Mouse (Mus musculus) cerebellum, adult 8-10 months (tissue): ENCODE data around the gene Vps72.
"Not testable (repeated sequence)": the region's sequence is repeated elsewhere in the genome, so short reads cannot be mapped to it uniquely, and the experiment has no call there.

Experiments
- DNase-seq: peaks from one replicate; pipeline ENCODE4 v3.0.0; 2022

Vps72 gene

DNA sequence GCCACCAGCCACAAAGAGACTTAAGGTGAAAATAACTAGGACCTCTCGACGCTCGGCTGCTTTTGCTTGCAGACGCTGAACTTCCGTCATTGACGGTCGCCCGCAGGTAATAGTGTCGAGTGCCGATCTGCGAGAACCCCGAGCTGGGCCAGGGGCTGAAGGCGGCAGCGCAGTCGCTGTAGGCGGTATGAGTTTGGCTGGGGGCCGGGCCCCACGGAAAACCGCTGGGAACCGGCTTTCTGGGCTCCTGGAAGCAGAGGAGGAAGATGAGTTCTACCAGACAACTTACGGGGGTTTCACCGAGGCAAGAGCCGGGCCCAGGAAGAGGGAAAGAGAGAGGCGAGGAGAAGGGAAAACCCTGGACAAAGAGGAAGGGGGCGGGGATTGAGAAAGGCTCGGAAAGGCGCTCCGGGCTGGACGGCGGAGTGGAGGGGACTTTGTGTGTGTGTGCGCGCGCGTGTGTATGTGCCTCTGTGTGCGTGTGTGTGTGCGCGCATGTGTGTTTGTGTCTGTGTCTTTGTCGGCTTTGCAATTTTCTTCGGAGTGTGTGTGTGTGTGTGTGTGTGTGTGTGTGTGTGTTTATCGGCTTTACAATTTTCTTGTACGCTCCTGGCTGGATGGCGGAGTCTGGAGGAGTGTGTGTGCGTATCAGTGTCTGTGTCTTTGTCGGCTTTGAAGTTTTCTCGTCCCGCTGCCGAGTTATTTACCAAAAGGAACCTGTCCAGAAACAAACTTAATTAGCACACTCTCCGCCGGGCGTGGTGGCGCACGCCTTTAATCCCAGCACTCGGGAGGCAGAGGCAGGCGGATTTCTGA, at the start of gene Vps72:
Vps72 (plus strand) TSS at position 112 of the 816 bp plus-strand sequence.
- DNase-seq = peak; percentile 82

DNA sequence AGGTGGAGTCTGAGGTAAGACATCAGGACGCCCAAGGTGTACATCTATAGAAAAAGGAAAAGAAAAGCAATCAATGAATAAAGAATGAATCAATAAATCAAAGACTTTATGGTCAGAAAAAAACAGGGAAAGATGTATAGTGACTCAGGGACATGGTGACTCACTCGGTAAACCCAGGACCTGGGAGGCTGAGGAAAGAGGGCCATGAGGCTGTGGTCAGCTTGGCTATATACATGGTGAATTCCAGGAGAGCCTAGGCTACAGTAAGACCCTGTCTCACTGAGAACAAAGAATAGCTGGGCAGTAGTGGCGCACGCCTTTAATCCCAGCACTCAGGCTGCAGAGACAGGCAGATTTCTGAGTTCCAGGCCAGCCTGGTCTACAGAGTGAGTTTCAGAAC, 47.1 kb upstream of the Vps72 start:
- DNase-seq = no peak

DNA sequence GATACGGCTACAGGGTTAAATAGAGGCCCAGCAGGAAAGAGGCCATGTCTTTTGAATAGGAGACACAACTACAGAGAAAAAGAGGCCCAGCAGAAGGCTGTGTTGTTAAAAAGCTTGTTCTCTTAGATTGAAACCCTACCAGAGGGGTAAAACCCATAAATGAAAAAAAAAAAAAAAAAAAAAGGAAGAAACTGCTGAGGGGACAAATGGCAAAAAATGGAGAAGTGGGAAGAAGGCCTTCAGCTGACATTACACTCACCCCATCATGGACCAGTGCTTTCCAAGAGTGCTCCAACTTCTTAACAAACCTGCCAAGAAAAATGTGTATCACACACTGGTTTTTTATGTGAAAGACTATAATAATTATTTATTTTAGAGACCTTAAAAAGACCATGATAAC, 45.3 kb upstream of the Vps72 start:
- no peak for DNase-seq

DNA sequence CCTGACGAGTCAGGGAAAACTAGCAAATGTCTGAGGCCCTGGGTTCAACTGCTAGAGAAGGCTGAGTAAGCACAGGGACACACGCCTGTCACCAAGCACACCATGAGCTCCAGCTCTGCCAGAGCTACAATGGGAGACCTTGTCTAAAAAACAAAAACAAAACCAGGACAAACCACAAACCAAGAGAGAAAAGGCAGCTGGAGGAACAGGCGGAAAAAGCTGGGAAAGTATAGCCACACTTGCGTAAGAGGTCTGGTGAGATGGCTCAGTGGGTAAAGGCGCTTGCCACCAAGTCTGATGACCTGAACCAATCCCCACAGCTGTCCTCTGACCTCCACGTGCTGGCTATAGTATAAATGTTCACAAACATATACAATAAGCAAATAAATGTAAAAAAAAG, 44.7 kb upstream of the Vps72 start:
- DNase-seq = no peak

DNA sequence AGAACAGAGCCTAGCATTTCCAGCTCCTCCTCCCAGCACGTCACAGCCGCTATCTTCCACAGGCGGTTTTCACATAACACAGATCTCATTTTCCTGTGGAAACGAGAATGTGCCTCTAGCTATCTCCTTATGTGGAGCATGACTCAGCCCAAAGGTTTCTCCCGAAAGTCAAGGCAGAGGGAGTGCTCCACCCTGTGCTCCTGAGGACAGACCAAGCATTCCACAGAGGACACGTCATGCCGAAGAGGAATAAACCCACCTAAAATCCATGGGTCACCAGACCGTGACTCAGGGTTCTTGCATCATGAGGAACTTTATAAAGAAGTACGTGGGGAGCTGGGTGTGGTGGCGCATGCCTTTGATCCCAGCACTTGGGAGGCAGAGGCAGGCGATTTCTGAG, 44.3 kb upstream of the Vps72 start:
- DNase-seq = no peak

DNA sequence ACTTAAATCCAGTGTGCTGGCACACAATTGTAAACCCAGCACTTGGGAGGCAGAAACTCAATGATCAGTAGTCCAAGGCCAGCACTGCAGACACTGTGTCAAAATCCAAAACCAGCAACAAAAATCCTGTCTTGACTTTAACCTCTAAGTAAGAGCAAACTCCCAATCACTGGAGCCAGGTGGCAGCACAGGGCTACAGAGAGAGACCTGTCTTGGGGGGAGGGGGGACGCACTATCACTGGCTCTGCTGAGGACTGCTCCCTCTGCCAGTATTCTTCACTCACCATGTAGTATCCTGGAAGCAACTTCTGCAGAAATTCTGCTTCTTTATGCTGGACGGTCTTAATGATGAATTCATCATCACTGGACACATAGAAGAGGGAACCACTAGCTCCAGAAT, 39.2 kb upstream of the Vps72 start:
- DNase-seq = no peak

DNA sequence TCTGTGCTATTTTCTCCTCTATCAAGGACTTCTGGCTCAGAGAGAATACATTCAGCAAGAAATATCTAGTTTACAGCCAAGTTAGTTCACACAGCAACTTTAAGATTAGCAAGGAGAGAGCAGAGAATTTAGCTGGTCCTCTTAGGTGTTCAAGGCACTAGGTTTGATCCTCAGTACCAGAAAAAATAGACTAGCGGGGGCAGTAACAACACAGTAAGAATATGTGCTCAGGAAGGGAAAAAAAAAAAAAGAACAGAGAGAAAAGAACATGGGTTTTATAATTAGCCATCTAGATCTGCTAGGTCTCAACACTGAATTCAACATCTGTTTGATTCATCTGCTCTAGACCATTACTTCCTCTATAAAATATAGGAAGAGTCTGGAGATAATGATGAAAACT, 22.8 kb upstream of the Vps72 start:
- DNase-seq = no peak

DNA sequence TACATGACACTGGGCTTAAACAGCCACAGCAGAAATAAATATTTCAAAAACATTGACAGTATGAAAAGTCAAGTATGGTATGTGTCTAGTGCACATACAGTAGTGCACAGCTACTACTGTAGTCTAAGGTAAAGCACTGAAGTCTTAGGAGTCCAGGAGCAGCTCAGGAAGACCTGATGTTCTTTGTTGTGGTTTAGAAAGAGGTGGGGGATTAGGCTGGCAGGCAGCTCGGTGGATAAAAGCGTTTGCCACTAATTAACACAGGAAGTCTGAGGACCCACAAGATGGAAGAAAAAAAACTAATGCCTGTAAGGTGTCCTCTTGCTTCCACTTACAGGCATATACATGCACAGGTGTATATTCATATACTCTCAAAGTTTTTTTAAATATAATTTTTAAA, 10.0 kb upstream of the Vps72 start:
- DNase-seq = no peak

DNA sequence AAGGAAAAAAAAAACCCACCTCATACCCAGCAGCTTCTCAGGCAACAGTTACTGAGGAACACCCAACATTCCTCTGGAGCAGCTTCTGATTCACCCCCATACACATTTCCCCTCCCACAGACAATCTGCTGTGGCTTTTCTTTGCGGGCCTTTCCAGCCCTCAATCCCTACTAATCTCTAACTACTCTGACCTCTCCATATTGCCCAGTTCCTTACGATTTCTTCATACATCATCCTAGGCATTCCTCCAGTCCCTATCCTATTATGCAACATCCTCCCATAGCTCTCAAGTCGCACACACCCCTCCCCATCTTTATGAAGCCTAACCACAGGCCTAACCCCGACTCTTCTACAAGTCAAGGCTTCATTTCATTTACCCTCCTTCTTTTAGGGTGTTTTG, 5.7 kb upstream of the Vps72 start:
- no peak for DNase-seq

DNA sequence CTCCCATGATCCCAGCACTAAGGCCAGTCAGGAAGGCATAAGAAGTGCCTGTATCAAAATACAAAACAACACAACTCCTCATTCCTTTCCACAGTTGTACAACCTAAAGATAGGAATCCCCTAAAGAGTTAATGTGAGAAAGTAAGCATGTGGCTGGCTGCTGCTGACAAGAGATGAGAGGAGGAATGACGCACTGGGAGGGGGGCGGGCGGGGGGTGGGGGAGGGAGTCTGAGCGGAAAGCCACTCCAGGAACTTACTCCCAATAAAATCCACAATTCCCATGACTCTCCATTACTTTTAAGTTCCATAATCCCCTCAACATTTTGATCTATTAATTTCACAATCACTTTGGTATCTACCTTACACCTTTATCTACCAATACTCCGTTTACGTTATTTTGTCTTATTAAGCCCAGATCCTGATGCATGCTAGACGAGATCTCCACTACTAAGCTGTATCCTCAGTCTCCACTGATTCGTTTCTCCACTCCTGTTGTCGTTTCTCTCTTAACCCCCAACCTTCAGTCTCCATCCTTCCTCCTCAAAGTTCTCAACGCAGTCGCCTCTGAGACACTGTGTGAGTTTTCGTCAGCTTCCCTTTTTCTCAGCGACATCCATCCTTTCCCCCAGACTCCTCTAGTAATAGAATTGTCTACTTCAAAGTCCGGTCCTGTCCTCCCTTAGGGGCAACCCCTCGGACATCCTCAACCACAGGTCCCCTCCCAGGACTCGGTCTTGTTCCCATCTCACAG, 5.1 kb upstream of the Vps72 start:
- DNase-seq = no peak

DNA sequence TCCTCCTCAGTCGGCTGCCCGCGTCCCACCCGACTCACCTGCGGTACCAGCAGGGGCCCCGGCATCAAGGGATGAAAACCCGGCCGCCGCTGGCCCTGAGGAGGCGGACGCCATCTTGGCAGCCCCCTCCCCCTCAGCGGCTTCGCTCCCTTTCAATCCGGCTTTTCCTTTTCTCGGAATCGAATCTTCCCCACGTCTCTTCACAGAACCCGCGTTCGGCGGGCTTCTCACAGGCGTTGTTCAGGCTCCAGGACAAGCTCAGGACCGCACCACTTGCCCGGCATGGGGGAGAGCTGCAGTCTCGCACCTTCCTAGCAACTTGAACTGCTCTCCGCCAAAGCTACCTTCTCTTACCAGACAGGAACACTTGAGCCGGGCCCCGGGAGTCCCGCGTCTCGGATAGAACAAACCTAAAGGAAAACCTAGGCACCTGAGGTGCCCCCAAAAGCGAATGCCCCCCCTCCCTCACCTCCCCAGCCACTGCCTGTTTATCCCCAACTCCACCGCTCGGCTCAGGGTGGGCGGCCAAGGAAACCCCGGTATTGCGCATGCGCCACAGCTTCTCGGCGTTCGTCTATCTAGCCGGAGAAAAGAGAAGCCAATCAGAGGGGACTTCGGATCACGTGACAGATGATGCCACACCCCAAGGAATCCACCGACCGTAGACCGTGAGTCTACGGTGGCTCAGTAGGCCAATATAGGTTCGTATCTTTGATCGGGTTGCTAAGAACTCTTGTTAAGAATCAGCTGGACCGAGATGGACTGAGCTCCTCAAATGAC, 4.3 kb upstream of the Vps72 start, which contains the start of gene Pip5k1a:
Pip5k1a (minus strand) TSS at position 593 of the 780 bp plus-strand sequence.
- peak; percentile 94 for DNase-seq

DNA sequence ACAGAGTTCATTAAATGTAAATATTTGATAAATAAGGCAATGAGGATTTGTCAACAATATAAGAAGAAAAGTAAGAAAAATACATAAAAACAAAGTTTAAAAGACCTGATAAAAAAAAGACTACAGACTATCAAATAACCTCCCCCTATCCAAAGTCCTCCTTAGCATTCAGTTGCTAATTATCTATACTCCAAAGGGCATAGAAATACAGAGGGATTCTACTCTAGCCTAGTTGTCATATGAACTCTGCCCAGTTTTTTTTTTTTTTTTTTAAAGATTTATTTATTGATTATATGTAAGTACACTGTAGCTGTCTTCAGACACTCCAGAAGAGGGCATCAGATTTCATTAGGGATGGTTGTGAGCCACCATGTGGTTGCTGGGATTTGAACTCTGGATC, 3.5 kb upstream of the Vps72 start:
- not testable (repeated sequence) for DNase-seq

DNA sequence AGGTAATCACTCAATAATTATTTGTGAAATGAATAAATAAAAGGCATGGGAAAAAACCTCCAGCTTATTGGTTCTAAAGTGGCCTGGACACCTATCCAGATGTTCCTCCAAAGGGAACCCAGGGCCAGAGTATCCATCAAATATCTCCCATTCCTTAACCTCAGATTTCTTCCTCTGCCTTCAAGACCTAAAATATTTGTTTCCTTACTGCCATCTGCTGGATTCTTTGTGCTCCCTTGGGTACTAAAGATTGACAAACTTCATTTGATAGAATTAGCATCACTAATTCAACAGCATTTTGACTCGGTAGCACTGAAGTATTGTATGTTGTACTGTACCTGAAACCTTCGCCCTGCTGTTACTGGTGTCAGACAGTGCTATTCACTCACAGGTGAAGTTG, 2.9 kb upstream of the Vps72 start:
- no peak for DNase-seq

DNA sequence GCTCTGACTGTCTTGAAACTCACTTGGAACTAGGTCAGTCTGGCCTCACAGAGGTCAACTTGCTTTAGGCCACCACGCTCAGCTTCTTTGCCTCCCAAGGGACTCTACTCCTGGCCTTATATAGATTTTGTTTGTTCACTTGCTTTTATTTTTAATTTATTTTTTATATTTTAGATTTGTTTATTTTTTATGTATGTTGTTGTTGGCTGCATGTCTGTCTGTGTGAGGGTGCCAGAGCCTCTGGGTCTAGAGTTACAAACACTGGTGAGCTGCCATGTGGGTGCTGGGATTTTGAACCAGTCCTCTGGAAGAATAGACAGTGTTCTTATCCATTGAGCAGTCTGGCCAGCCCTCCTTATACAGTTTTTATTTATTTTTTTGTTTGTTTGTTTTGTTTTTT, 1.9 kb downstream of the Vps72 start:
- DNase-seq = no peak

DNA sequence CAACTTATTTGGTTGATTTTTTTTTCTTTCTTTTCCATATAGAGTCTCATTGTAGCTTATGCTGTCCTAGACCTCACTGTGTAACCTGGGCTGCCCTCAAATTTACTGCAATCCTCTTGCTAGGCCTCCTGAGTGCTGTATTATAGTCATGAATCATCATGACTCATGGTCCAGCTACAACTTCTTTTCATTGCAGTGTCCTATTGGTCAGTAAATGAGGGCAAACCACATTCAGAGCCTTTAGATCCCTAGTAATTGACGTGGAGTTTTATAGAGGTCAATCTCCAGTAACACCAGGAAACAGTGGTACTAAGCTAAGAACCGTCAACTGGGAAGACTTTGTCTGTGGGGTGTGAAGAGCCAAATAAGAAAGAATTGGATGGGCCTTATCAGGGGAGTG, 6.9 kb downstream of the Vps72 start:
- no peak for DNase-seq

DNA sequence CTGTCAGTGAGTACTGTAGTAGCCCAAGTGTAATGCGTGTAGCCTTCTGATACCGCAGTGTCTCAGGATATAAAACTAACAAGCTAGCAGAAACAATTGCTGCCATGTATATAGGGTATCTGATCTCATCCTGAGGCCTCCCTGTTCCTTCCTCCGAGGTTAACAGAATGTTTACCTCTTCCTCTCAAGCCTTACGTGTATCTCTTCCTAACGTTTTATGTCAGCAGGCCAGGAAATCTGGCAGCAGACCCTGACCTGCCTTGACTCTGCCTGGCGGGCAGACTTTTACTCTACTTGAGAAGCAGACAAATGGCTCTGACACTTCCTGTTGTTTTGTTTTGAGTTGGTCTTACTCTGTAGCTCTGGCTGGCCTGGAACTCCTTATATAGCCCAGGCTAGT, 10.8 kb downstream of the Vps72 start:
- DNase-seq = no peak

DNA sequence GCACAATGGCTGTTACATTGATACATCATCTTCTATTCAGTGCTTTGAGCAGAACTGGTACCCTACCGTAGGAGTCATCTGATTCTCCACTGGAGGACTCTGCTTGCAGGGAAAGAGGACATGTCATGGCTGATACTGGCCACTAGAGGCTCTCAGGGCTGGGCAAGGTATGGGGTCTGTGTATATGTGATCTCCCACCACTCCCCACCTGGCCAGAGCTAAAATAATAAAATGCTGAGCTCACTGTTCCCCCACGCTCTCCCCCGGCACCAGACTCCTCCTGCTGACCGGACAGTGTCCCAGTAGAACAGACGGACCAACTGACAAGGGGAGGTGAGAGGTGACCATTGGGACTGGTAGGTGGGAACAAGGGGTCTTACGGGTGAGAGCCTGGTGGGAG, 13.4 kb downstream of the Vps72 start, which contains the start of gene Tmod4:
Tmod4 (plus strand) TSS at position 231 of the 400 bp plus-strand sequence.
- DNase-seq = no peak

DNA sequence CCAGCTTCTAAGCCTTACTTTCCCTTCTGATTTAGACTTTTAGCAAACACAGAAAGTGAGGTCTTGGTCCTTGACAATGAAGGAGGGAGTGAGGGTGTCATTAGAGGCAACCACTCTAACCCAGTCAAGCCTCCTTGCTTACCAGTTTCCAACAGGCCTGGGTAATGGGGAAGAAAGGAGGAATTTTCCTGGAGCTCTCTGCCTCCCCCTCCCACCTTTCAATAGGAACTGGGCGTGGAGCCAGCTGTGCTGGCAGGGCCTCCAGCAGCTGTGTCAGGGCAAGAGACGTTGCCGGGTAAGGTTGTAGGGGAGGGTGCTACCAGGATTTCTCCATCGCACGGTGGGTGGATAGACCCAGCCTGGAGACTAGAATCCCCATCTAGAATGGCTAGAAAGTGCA, 14.2 kb downstream of the Vps72 start:
- no peak for DNase-seq

DNA sequence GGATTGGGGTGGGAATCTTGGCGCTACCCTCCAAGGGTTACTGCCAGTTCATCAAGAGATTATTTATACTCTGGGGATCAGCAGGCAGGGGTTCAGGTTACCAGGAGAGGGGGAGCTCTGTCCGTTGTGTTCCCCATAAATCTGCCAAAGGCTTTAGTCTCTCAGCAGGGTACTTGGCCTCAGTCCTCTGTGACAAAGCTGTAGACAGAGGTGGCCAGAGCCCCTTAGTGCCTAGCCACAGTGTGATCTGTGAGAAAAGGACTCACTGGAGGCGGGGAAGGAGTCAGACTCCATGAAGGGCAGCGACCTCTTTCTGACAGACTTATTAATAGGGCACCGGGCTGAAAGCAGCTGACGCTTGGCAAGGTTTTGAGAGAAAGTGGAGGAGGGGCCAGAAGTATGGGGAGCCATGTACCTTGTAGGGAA, 18.4 kb downstream of the Vps72 start:
- DNase-seq = peak; percentile 48

DNA sequence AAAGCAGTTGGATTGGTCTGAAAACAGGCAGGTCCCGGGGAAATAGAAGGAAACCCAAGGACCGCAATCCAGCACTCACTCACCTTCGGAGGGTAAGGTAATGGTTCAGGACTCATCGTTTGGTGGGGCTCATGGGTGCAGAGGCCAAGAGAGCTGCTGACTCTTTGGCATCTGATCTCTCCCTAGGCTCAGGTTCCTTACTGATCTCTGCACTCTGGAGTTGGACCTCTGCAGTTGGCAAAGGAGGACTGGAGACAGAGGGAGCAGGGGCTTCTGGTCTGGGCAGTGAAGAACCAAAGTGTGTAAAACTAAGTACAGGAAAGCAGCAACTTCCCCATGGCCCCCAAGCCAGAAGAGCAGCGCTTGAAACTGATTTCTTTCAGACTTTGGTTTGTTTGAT, 19.3 kb downstream of the Vps72 start:
- DNase-seq = no peak

DNA sequence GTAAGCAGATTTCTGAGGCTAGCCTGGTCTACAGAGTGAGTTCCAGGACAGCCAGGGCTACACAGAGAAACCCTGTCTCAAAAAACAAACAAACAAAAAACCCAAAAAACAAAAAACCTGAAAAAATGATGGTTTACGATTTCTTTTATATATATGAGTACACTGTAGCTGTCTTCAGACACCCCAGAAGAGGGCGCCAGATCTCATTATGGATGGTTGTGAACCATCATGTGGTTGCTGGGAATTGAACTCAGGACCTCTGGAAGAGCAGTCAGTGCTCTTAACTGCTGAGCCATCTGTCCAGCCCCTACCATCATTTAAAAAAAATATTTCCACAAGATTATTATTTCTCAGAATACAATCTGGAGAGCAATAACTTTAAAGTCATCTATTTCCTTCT, 21.6 kb downstream of the Vps72 start:
- DNase-seq = not testable (repeated sequence)

DNA sequence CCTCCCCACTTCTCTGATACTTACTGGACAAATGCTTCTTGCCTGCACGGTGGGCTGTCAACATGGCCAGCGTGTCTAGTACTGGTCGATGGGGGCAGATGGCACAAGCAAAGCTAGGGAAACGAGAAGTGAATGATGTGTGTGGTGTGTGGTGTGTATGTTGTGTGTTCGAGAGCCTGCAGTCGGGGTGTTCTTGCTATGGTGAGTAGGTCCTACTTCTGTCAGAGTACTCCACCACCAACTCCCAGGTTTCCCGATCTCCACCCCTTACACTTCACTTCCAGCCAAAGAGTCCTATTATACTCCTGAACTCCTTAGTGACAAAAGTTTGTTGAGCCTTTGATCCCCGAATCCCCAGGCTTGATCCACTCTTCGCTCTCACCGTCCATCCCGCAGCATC, 22.4 kb downstream of the Vps72 start:
- DNase-seq = no peak

DNA sequence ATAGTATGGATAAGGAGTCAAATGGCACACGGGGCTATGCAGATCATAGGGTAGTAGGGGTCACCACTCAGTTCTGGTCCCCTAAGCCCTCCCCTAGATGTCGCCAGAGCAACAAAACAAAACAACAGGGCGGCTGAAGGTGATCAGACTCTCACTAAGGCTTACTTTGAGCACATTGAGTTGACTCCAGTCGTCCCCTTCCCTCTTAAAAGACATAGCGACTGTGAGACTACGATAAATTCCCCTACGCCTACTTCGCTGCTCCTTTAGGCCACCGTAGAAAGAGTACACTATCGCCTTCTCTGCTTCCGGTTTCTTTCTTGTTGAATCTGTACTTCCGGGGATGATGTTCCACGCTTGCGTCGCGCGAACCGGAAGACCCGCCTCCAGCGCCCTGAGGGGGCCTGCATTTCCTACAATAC, 22.9 kb downstream of the Vps72 start, which contains the start of the genes Scnm1 and Lysmd1:
Scnm1 (minus strand) TSS at position 332 of the 422 bp plus-strand sequence.
Lysmd1 (plus strand) TSS at position 409 of the 422 bp plus-strand sequence.
- peak; percentile 87 for DNase-seq
